Mouse (Mus musculus): ENCODE measurements around the gene Plch2. TPM values are rescaled to one million over a fixed set of nuclear protein-coding genes. Genes with fewer than 3 reads are reported as not detected.

Plch2 gene
- polyA plus RNA-seq, 1 experiment from 2014 or later = 12.1 TPM

GRCm38 (mm10) chr4:154936542-154937255 lies 119.9 kb downstream of the Plch2 start:
- Histone ChIP-seq H3K27ac (replicated peaks; ENCODE audit: low read depth, low read length) (no peak overlapping the region), H3K4me3 (replicated peaks; ENCODE audit: low read depth, low read length) (no peak overlapping the region), H3K36me3 (ENCODE audit: control insufficient read depth, insufficient read depth, low read length) (no peaks in the 10 kb centered on the region), H3K9ac (replicated peaks; ENCODE audit: low read length) (no peak overlapping the region), H3K9me3 (ENCODE audit: control insufficient read depth, low read length) (no peaks in the 10 kb centered on the region), H3K4me1 (ENCODE audit: control insufficient read depth, insufficient read depth, low read length) (no peaks in the 10 kb centered on the region; the same call in 1 of the 2 replicates), H3K4me2 (ENCODE audit: low read length) (no peak overlapping the region), H3K27me3 (ENCODE audit: control insufficient read depth, insufficient read depth, low read length) (no peaks in the 10 kb centered on the region)
- ATAC-seq (ENCODE audit: low FRiP score, low TSS enrichment) (no peak), DNase-seq (no peak)
- 42% methylated on average over 8 of the region's 8 CpGs for WGBS

- 80% methylated on average over 7 of the region's 7 CpGs for WGBS
- H3K36me3 ChIP-seq (ENCODE audit: control insufficient read depth, insufficient read depth, low read length) = no peaks in the 10 kb centered on the region
- no peaks in the 10 kb centered on the region for H3K27me3 ChIP-seq (ENCODE audit: control insufficient read depth, insufficient read depth, low read length)
- ATAC-seq (ENCODE audit: low FRiP score, low TSS enrichment) = no peak
- no peak overlapping the region for H3K9ac ChIP-seq (replicated peaks; ENCODE audit: low read length)
- no peaks in the 10 kb centered on the region; the same call in 1 of the 2 replicates for H3K4me1 ChIP-seq (ENCODE audit: control insufficient read depth, insufficient read depth, low read length)
- H3K27ac ChIP-seq (replicated peaks; ENCODE audit: low read depth, low read length) = no peak overlapping the region
- H3K4me2 ChIP-seq (ENCODE audit: low read length) = no peak overlapping the region
- no peak for DNase-seq
- no peak overlapping the region for H3K4me3 ChIP-seq (replicated peaks; ENCODE audit: low read depth, low read length)
- no peaks in the 10 kb centered on the region for H3K9me3 ChIP-seq (ENCODE audit: control insufficient read depth, low read length)
These were observed 120.8 kb downstream of the Plch2 start for GRCm38 (mm10) chr4:154935788-154936187.

- Histone ChIP-seq H3K4me3 (replicated peaks; ENCODE audit: low read depth, low read length) (no peak overlapping the region), H3K4me2 (ENCODE audit: low read length) (no peak overlapping the region), H3K27ac (replicated peaks; ENCODE audit: low read depth, low read length) (no peak overlapping the region), H3K9me3 (ENCODE audit: control insufficient read depth, low read length) (no peaks in the 10 kb centered on the region), H3K27me3 (ENCODE audit: control insufficient read depth, insufficient read depth, low read length) (no peaks in the 10 kb centered on the region), H3K4me1 (ENCODE audit: control insufficient read depth, insufficient read depth, low read length) (no peaks in the 10 kb centered on the region; the same call in 1 of the 2 replicates), H3K36me3 (ENCODE audit: control insufficient read depth, insufficient read depth, low read length) (no peaks in the 10 kb centered on the region), H3K9ac (replicated peaks; ENCODE audit: low read length) (no peak overlapping the region)
- ATAC-seq (ENCODE audit: low FRiP score, low TSS enrichment) (no peak), DNase-seq (no peak)
- WGBS = 95% methylated on average over 2 of the region's 2 CpGs
These were observed 121.8 kb downstream of the Plch2 start for GRCm38 (mm10) chr4:154934800-154935199.

- Histone ChIP-seq H3K27ac (replicated peaks; ENCODE audit: low read depth, low read length) (no peak overlapping the region), H3K36me3 (ENCODE audit: control insufficient read depth, insufficient read depth, low read length) (no peaks in the 10 kb centered on the region), H3K4me2 (ENCODE audit: low read length) (no peak overlapping the region), H3K9ac (replicated peaks; ENCODE audit: low read length) (no peak overlapping the region; the same call in 1 of the 2 replicates), H3K9me3 (ENCODE audit: control insufficient read depth, low read length) (no peaks in the 10 kb centered on the region), H3K4me1 (ENCODE audit: control insufficient read depth, insufficient read depth, low read length) (no peaks in the 10 kb centered on the region; the same call in 1 of the 2 replicates), H3K4me3 (replicated peaks; ENCODE audit: low read depth, low read length) (no peak overlapping the region), H3K27me3 (ENCODE audit: control insufficient read depth, insufficient read depth, low read length) (no peaks in the 10 kb centered on the region)
- ATAC-seq (ENCODE audit: low FRiP score, low TSS enrichment) (no peak), DNase-seq (no peak)
- 50% methylated on average over 13 of the region's 13 CpGs for WGBS
These were observed 123.2 kb downstream of the Plch2 start for GRCm38 (mm10) chr4:154933306-154933907.

Other genes with a start within 250 kb of the Plch2 start
- gene Ttc34, start 219.3 kb downstream of the Plch2 start, polyA plus RNA-seq (2014; fragmentation: Nextera tagmentation; extraction: Ambion mirVana) = 1.8 TPM in 2 replicates
- gene Mmel1, start 187.2 kb downstream of the Plch2 start, polyA plus RNA-seq (2014; fragmentation: Nextera tagmentation; extraction: Ambion mirVana) = 0.50 and 0.53 TPM in 2 replicates
- 52.1 and 53.2 TPM in 2 replicates for gene Fam213b, start 157.6 kb downstream of the Plch2 start, polyA plus RNA-seq (2014; fragmentation: Nextera tagmentation; extraction: Ambion mirVana)
- gene Tnfrsf14, start 128.2 kb downstream of the Plch2 start, polyA plus RNA-seq (2014; fragmentation: Nextera tagmentation; extraction: Ambion mirVana) = not detected in 2 replicates
- 111 and 123 TPM in 2 replicates for gene Hes5, start 95.9 kb downstream of the Plch2 start, polyA plus RNA-seq (2014; fragmentation: Nextera tagmentation; extraction: Ambion mirVana)
- gene Pank4, start 92.7 kb downstream of the Plch2 start, polyA plus RNA-seq (2014; fragmentation: Nextera tagmentation; extraction: Ambion mirVana) = 30.6 and 38.8 TPM in 2 replicates
- 6.0 and 10.0 TPM in 2 replicates for gene Pex10, start 10.2 kb upstream of the Plch2 start, polyA plus RNA-seq (2014; fragmentation: Nextera tagmentation; extraction: Ambion mirVana)
- gene Rer1, start 29.6 kb upstream of the Plch2 start, polyA plus RNA-seq (2014; fragmentation: Nextera tagmentation; extraction: Ambion mirVana) = 139 and 148 TPM in 2 replicates
- 6.0 and 6.4 TPM in 2 replicates for gene Morn1, start 29.8 kb upstream of the Plch2 start, polyA plus RNA-seq (2014; fragmentation: Nextera tagmentation; extraction: Ambion mirVana)
- 14.3 and 15.4 TPM in 2 replicates for gene Ski, start 165.8 kb upstream of the Plch2 start, polyA plus RNA-seq (2014; fragmentation: Nextera tagmentation; extraction: Ambion mirVana)
- 74.1 and 85.6 TPM in 2 replicates for gene Faap20, start 193.0 kb upstream of the Plch2 start, polyA plus RNA-seq (2014; fragmentation: Nextera tagmentation; extraction: Ambion mirVana)